Mouse (Mus musculus) lung, embryonic 14.5 days (tissue): ENCODE data around the gene Trat1. TPM values are rescaled to one million over a fixed set of nuclear protein-coding genes. Genes with fewer than 3 reads are reported as not detected.

Experiments used
- ATAC-seq: fragments of 200-750 bp; cut with Nextera tagmentation; 2 replicates; pipeline ENCODE4 v1.8.0; 2017; ENCODE audit warnings: mild to moderate bottlenecking, moderate TSS enrichment, moderate library complexity; ENCODE audit not compliant: insufficient read depth
- DNase-seq: peaks from one replicate; pipeline ENCODE4 v3.0.0-alpha.2; 2015
- H3K27ac ChIP-seq: fragments of 300-500 bp; sonication (generic); 2 replicates; pipeline ENCODE4 v1.5.1; 2014; ENCODE audit warnings: low read depth, mild to moderate bottlenecking, moderate library complexity
- H3K27me3 ChIP-seq: fragments of 300-500 bp; sonication (generic); 2 replicates; pipeline ENCODE4 v1.6.1; 2014; ENCODE audit warnings: low read length, control low read depth; ENCODE audit not compliant: insufficient read depth
- H3K36me3 ChIP-seq: fragments of 300-500 bp; sonication (generic); 2 replicates; pipeline ENCODE4 v1.6.1; 2014; ENCODE audit warnings: control low read depth; ENCODE audit not compliant: insufficient read depth
- H3K4me1 ChIP-seq: fragments of 300-500 bp; sonication (generic); 2 replicates; pipeline ENCODE4 v1.6.1; 2014; ENCODE audit warnings: antibody characterized with exemption, control low read depth; ENCODE audit not compliant: insufficient read depth
- H3K4me2 ChIP-seq: fragments of 300-500 bp; sonication (generic); 2 replicates; pipeline ENCODE4 v1.6.1; 2014; ENCODE audit warnings: mild to moderate bottlenecking
- H3K4me3 ChIP-seq: fragments of 300-500 bp; sonication (generic); 2 replicates; pipeline ENCODE4 v1.5.1; 2014; ENCODE audit warnings: low read depth, low read length
- H3K9ac ChIP-seq: fragments of 300-500 bp; sonication (generic); 2 replicates; pipeline ENCODE4 v1.6.1; 2014
- H3K9me3 ChIP-seq: fragments of 300-500 bp; sonication (generic); 2 replicates; pipeline ENCODE4 v1.6.1; 2016; ENCODE audit warnings: low read depth, low read length, control low read depth
- CTCF ChIP-seq: IDR thresholded peaks from 2 replicates; pipeline ENCODE4 v1.5.1; 2016; ENCODE audit warnings: antibody characterized with exemption, low read depth
- WGBS: fragments of 180-500 bp; shearing (Covaris S2); extraction: QIAGEN DNeasy Blood & Tissue Kit; methylation state at CpG from one replicate; pipeline ENCODE4 v1.1.7; 2014; 5-methylcytosine and 5-hydroxymethylcytosine counted together
- polyA plus RNA-seq: library from polyadenylated mRNA; unstranded; fragments of >200 nt; fragmentation: Nextera tagmentation; extraction: Ambion mirVana; gene quantifications from 2 replicates; pipeline ENCODE4 v1.2.1, GENCODE M21; 2014

Gene Trat1
- polyA plus RNA-seq, 1 experiment from 2014 or later, result not detected

GRCm38 (mm10) chr16:48736890-48737289 is 34.9 kb downstream of the Trat1 start:
- no peak for TF ChIP-seq CTCF
- DNase-seq (no peak), ATAC-seq (no peak)
- H3K27ac ChIP-seq, result no peak overlapping the region
- H3K27me3 ChIP-seq, result no peaks in the 10 kb centered on the region
- no peak overlapping the region for H3K4me3 ChIP-seq
- no peaks in the 10 kb centered on the region for H3K4me1 ChIP-seq
- no peak overlapping the region for H3K9ac ChIP-seq
- H3K4me2 ChIP-seq, result no peak overlapping the region
- 75% methylated on average over 3 of the region's 3 CpGs for WGBS
- H3K36me3 ChIP-seq, result no peaks in the 10 kb centered on the region
- no peaks in the 10 kb centered on the region for H3K9me3 ChIP-seq

GRCm38 (mm10) chr16:48720259-48720658 is 51.6 kb downstream of the Trat1 start:
- Histone ChIP-seq H3K27me3 (no peaks in the 10 kb centered on the region), H3K27ac (no peak overlapping the region), H3K9ac (no peak overlapping the region), H3K4me2 (no peak overlapping the region), H3K4me3 (no peak overlapping the region), H3K9me3 (no peaks in the 10 kb centered on the region), H3K4me1 (no peaks in the 10 kb centered on the region), H3K36me3 (no peaks in the 10 kb centered on the region)
- DNase-seq (no peak), ATAC-seq (no peak)
- WGBS, result 94% methylated on average over 3 of the region's 3 CpGs
- TF ChIP-seq CTCF, result no peak

- no peak for TF ChIP-seq CTCF
- H3K9me3 ChIP-seq, result no peaks in the 10 kb centered on the region
- DNase-seq, result peak; percentile 17
- no peaks in the 10 kb centered on the region for H3K36me3 ChIP-seq
- H3K27ac ChIP-seq, result no peak overlapping the region
- H3K4me1 ChIP-seq, result no peaks in the 10 kb centered on the region
- no peak for ATAC-seq
- no peak overlapping the region for H3K4me2 ChIP-seq
- H3K4me3 ChIP-seq, result no peak overlapping the region
- no peak overlapping the region for H3K9ac ChIP-seq
- no peaks in the 10 kb centered on the region for H3K27me3 ChIP-seq
- 55% methylated on average over 3 of the region's 3 CpGs for WGBS
These were observed 52.1 kb downstream of the Trat1 start for GRCm38 (mm10) chr16:48719679-48720078.

GRCm38 (mm10) chr16:48716343-48716742 is 55.5 kb downstream of the Trat1 start:
- ATAC-seq (no peak), DNase-seq (no peak)
- no peaks in the 10 kb centered on the region for H3K27me3 ChIP-seq
- no peaks in the 10 kb centered on the region for H3K9me3 ChIP-seq
- H3K9ac ChIP-seq, result no peak overlapping the region
- no peak overlapping the region for H3K27ac ChIP-seq
- H3K36me3 ChIP-seq, result no peaks in the 10 kb centered on the region
- no peak overlapping the region for H3K4me2 ChIP-seq
- TF ChIP-seq CTCF, result no peak
- H3K4me3 ChIP-seq, result no peak overlapping the region
- H3K4me1 ChIP-seq, result no peaks in the 10 kb centered on the region

- ATAC-seq, result no peak
- 79% methylated on average over 3 of the region's 3 CpGs for WGBS
- no peaks in the 10 kb centered on the region for H3K36me3 ChIP-seq
- H3K27ac ChIP-seq, result no peak overlapping the region
- no peak overlapping the region for H3K9ac ChIP-seq
- no peak overlapping the region for H3K4me2 ChIP-seq
- no peak for TF ChIP-seq CTCF
- H3K4me3 ChIP-seq, result no peak overlapping the region
- no peaks in the 10 kb centered on the region for H3K9me3 ChIP-seq
- H3K4me1 ChIP-seq, result no peaks in the 10 kb centered on the region
- H3K27me3 ChIP-seq, result no peaks in the 10 kb centered on the region
- DNase-seq, result no peak
These were observed 69.9 kb downstream of the Trat1 start for GRCm38 (mm10) chr16:48701896-48702295.

Other genes starting within 250 kb of the Trat1 start
- gene Retnlb, start 44.8 kb upstream of the Trat1 start, polyA plus RNA-seq, result 0.83 and 1.5 TPM in 2 replicates
- 0.46 and 0.67 TPM in 2 replicates for gene Retnla, start 70.5 kb upstream of the Trat1 start, polyA plus RNA-seq
- gene Retnlg, start 100.6 kb upstream of the Trat1 start, polyA plus RNA-seq, result 0.92 TPM in 1 of 2 replicates, not detected in the other
- 40.5 and 45.0 TPM in 2 replicates for gene Dzip3, start 222.1 kb upstream of the Trat1 start, polyA plus RNA-seq
- gene Cip2a, start 222.2 kb upstream of the Trat1 start, polyA plus RNA-seq, result 45.9 and 48.0 TPM in 2 replicates